Mouse (Mus musculus) kidney, embryonic 15.5 days (tissue): ENCODE measurements at regions not wholly inside any gene's neighbourhood (a gene's known extent, or its start where the extent isn't known, plus 50 kb on each side); places are given as distances from the start of the nearest gene placed in this dataset.
A peak's percentile ranks its signal among the peaks of the same experiment; 100 is the strongest.

Experiments
- ATAC-seq: fragments of 200-750 bp; cut with Nextera tagmentation; replicated peaks from 2 replicates; pipeline ENCODE4 v1.8.0; 2017; ENCODE audit warnings: moderate TSS enrichment; ENCODE audit not compliant: low FRiP score
- H3K27ac ChIP-seq: fragments of 300-500 bp; sonication (generic); 2 replicates; pipeline ENCODE4 v1.5.1; 2015; ENCODE audit warnings: mild to moderate bottlenecking, inconsistent platforms
- H3K27me3 ChIP-seq: fragments of 300-500 bp; sonication (generic); 2 replicates; pipeline ENCODE4 v1.6.1; 2015; ENCODE audit warnings: inconsistent platforms
- H3K36me3 ChIP-seq: fragments of 300-500 bp; sonication (generic); 2 replicates; pipeline ENCODE4 v1.6.1; 2015; ENCODE audit warnings: inconsistent platforms
- H3K4me1 ChIP-seq: fragments of 300-500 bp; sonication (generic); 2 replicates; pipeline ENCODE4 v1.6.1; 2015; ENCODE audit warnings: inconsistent platforms
- H3K4me2 ChIP-seq: fragments of 300-500 bp; sonication (generic); 2 replicates; pipeline ENCODE4 v1.6.1; 2015; ENCODE audit warnings: moderate library complexity, mild to moderate bottlenecking, inconsistent platforms
- H3K4me3 ChIP-seq: fragments of 300-500 bp; sonication (generic); replicated peaks from 2 replicates; pipeline ENCODE4 v1.5.1; 2015; ENCODE audit warnings: mild to moderate bottlenecking, inconsistent platforms
- H3K9ac ChIP-seq: fragments of 300-500 bp; sonication (generic); 2 replicates; pipeline ENCODE4 v1.6.1; 2015; ENCODE audit warnings: mild to moderate bottlenecking, inconsistent platforms
- H3K9me3 ChIP-seq: fragments of 300-500 bp; sonication (generic); replicated peaks from 2 replicates; pipeline ENCODE4 v1.6.1; 2016; ENCODE audit warnings: inconsistent platforms
- WGBS: fragments of 180-500 bp; shearing (Covaris S2); methylation state at CpG from one replicate; pipeline ENCODE4 v1.1.7; 2015; ENCODE audit warnings: mixed read lengths; 5-methylcytosine and 5-hydroxymethylcytosine counted together

GRCm38 (mm10) chr2:178997921-178998320 is 444.3 kb upstream of the Cdh4 start:
- no peaks in the 10 kb centered on the region for H3K9me3 ChIP-seq
- WGBS, result 23% methylated on average over 2 of the region's 2 CpGs
- H3K36me3 ChIP-seq, result no peaks in the 10 kb centered on the region
- no peak for ATAC-seq
- H3K27me3 ChIP-seq, result no peaks in the 10 kb centered on the region
- H3K4me2 ChIP-seq, result no peak overlapping the region
- peaks cover 4% of the 10 kb centered on the region; the same call in 1 of the 2 replicates for H3K4me1 ChIP-seq
- H3K27ac ChIP-seq, result no peak overlapping the region
- no peak overlapping the region for H3K9ac ChIP-seq
- no peak overlapping the region for H3K4me3 ChIP-seq

GRCm38 (mm10) chr2:179000448-179001081 is 441.7 kb upstream of the Cdh4 start:
- H3K27ac ChIP-seq, result no peak overlapping the region
- H3K36me3 ChIP-seq, result no peaks in the 10 kb centered on the region
- no peaks in the 10 kb centered on the region for H3K27me3 ChIP-seq
- peak overlapping the region; percentile 20; the same call in 1 of the 2 replicates for H3K4me2 ChIP-seq
- ATAC-seq, result peak; percentile 69; the same call in 1 of the 2 replicates
- no peak overlapping the region for H3K4me3 ChIP-seq
- H3K4me1 ChIP-seq, result peaks cover 4% of the 10 kb centered on the region; the same call in 1 of the 2 replicates
- 36% methylated on average over 17 of the region's 17 CpGs for WGBS
- no peaks in the 10 kb centered on the region for H3K9me3 ChIP-seq
- H3K9ac ChIP-seq, result no peak overlapping the region

GRCm38 (mm10) chr2:179007766-179008165 is 434.5 kb upstream of the Cdh4 start:
- H3K9ac ChIP-seq, result no peak overlapping the region
- no peaks in the 10 kb centered on the region for H3K9me3 ChIP-seq
- 0 out of 2 replicates have a peak, but pooled peaks cover 3% of the 10 kb centered on the region for H3K4me1 ChIP-seq
- no peak overlapping the region for H3K27ac ChIP-seq
- H3K27me3 ChIP-seq, result no peaks in the 10 kb centered on the region
- H3K4me3 ChIP-seq, result no peak overlapping the region
- no peaks in the 10 kb centered on the region for H3K36me3 ChIP-seq
- H3K4me2 ChIP-seq, result no peak overlapping the region
- ATAC-seq, result no peak
- 85% methylated on average over 6 of the region's 6 CpGs for WGBS

- Histone ChIP-seq H3K36me3 (no peaks in the 10 kb centered on the region), H3K9ac (no peak overlapping the region), H3K27ac (no peak overlapping the region), H3K27me3 (no peaks in the 10 kb centered on the region), H3K9me3 (no peaks in the 10 kb centered on the region), H3K4me2 (no peak overlapping the region), H3K4me1 (0 out of 2 replicates have a peak, but pooled peaks cover 3% of the 10 kb centered on the region), H3K4me3 (no peak overlapping the region)
- 46% methylated on average over 6 of the region's 6 CpGs for WGBS
- ATAC-seq, result peak; percentile 74
These were observed 428.2 kb upstream of the Cdh4 start for GRCm38 (mm10) chr2:179013891-179014593.

GRCm38 (mm10) chr2:179022675-179023194 is 419.5 kb upstream of the Cdh4 start:
- Histone ChIP-seq H3K27ac (no peak overlapping the region), H3K9me3 (no peaks in the 10 kb centered on the region), H3K4me2 (no peak overlapping the region), H3K9ac (no peak overlapping the region), H3K4me3 (no peak overlapping the region), H3K27me3 (no peaks in the 10 kb centered on the region), H3K4me1 (no peaks in the 10 kb centered on the region), H3K36me3 (no peaks in the 10 kb centered on the region)
- 72% methylated on average over 5 of the region's 5 CpGs for WGBS
- no peak for ATAC-seq

- H3K27ac ChIP-seq, result no peak overlapping the region
- H3K27me3 ChIP-seq, result no peaks in the 10 kb centered on the region
- 65% methylated on average over 3 of the region's 3 CpGs for WGBS
- H3K4me3 ChIP-seq, result no peak overlapping the region
- ATAC-seq, result no peak
- no peaks in the 10 kb centered on the region for H3K4me1 ChIP-seq
- H3K4me2 ChIP-seq, result no peak overlapping the region
- H3K36me3 ChIP-seq, result no peaks in the 10 kb centered on the region
- no peak overlapping the region for H3K9ac ChIP-seq
- no peaks in the 10 kb centered on the region for H3K9me3 ChIP-seq
These were observed 418.0 kb upstream of the Cdh4 start for GRCm38 (mm10) chr2:179024225-179024624.

GRCm38 (mm10) chr2:179033171-179033570 is 409.1 kb upstream of the Cdh4 start:
- Histone ChIP-seq H3K36me3 (no peaks in the 10 kb centered on the region), H3K4me2 (no peak overlapping the region), H3K4me1 (no peaks in the 10 kb centered on the region), H3K27ac (no peak overlapping the region), H3K4me3 (no peak overlapping the region), H3K27me3 (no peaks in the 10 kb centered on the region), H3K9me3 (no peaks in the 10 kb centered on the region), H3K9ac (no peak overlapping the region)
- no peak for ATAC-seq
- WGBS, result 83% methylated on average over 2 of the region's 2 CpGs

- Histone ChIP-seq H3K4me3 (no peak overlapping the region), H3K9ac (no peak overlapping the region), H3K27me3 (no peaks in the 10 kb centered on the region), H3K27ac (no peak overlapping the region), H3K36me3 (no peaks in the 10 kb centered on the region), H3K9me3 (no peaks in the 10 kb centered on the region), H3K4me1 (no peaks in the 10 kb centered on the region), H3K4me2 (no peak overlapping the region)
- ATAC-seq, result no peak
- 67% methylated on average over 6 of the region's 6 CpGs for WGBS
These were observed 406.8 kb upstream of the Cdh4 start for GRCm38 (mm10) chr2:179035446-179035845.

GRCm38 (mm10) chr2:179039697-179040096 is 402.5 kb upstream of the Cdh4 start:
- no peaks in the 10 kb centered on the region for H3K36me3 ChIP-seq
- no peaks in the 10 kb centered on the region for H3K27me3 ChIP-seq
- WGBS, result 33% methylated on average over 2 of the region's 2 CpGs
- no peaks in the 10 kb centered on the region for H3K9me3 ChIP-seq
- H3K4me3 ChIP-seq, result no peak overlapping the region
- no peak for ATAC-seq
- H3K4me1 ChIP-seq, result 0 out of 2 replicates have a peak, but pooled peaks cover 3% of the 10 kb centered on the region
- H3K4me2 ChIP-seq, result no peak overlapping the region
- no peak overlapping the region for H3K9ac ChIP-seq
- H3K27ac ChIP-seq, result no peak overlapping the region

GRCm38 (mm10) chr2:179043671-179044070 is 398.6 kb upstream of the Cdh4 start:
- Histone ChIP-seq H3K9ac (no peak overlapping the region), H3K27me3 (no peaks in the 10 kb centered on the region), H3K4me2 (no peak overlapping the region), H3K4me3 (no peak overlapping the region), H3K36me3 (no peaks in the 10 kb centered on the region), H3K9me3 (no peaks in the 10 kb centered on the region), H3K27ac (no peak overlapping the region), H3K4me1 (0 out of 2 replicates have a peak, but pooled peaks cover 7% of the 10 kb centered on the region)
- peak; percentile 40 for ATAC-seq
- 51% methylated on average over 4 of the region's 4 CpGs for WGBS

GRCm38 (mm10) chr2:179045361-179045760 is 396.9 kb upstream of the Cdh4 start:
- H3K4me2 ChIP-seq, result no peak overlapping the region
- no peaks in the 10 kb centered on the region for H3K27me3 ChIP-seq
- no peak overlapping the region for H3K9ac ChIP-seq
- no peaks in the 10 kb centered on the region for H3K36me3 ChIP-seq
- WGBS, result 39% methylated on average over 1 of the region's 1 CpGs
- no peak overlapping the region for H3K27ac ChIP-seq
- ATAC-seq, result 0 out of 2 replicates have a peak, but pooled peaks have one; percentile 29
- H3K4me1 ChIP-seq, result 0 out of 2 replicates have a peak, but pooled peaks cover 7% of the 10 kb centered on the region
- H3K4me3 ChIP-seq, result no peak overlapping the region
- no peaks in the 10 kb centered on the region for H3K9me3 ChIP-seq

GRCm38 (mm10) chr2:179054441-179054840 is 387.8 kb upstream of the Cdh4 start:
- no peaks in the 10 kb centered on the region for H3K27me3 ChIP-seq
- no peak overlapping the region for H3K4me3 ChIP-seq
- H3K27ac ChIP-seq, result no peak overlapping the region
- no peaks in the 10 kb centered on the region for H3K4me1 ChIP-seq
- H3K4me2 ChIP-seq, result no peak overlapping the region
- no peaks in the 10 kb centered on the region for H3K9me3 ChIP-seq
- no peak overlapping the region for H3K9ac ChIP-seq
- no peaks in the 10 kb centered on the region for H3K36me3 ChIP-seq
- ATAC-seq, result no peak
- WGBS, result 63% methylated on average over 8 of the region's 8 CpGs
